Mouse (Mus musculus): ENCODE results near the gene Mfsd4a.

- TF ChIP-seq CTCF (IDR thresholded peaks at IDR 0.05; ENCODE audit: low read depth, low read length) (no peak), POLR2A (IDR thresholded peaks at IDR 0.05; ENCODE audit: insufficient read depth, low read length) (no peak), EP300 (IDR thresholded peaks at IDR 0.05; ENCODE audit: insufficient read depth, low read depth, low read length) (no peak)
These were observed 34.3 kb upstream of the Mfsd4a start for GRCm38 (mm10) chr1:132101953-132102697.

Measured in ES-Bruce4 (cell line).